8 mouse cellular contexts compared by ENCODE assay signal in genomic region chr9:98954391-98955102, GRCm38 (mm10). TPM values are rescaled to one million over a fixed set of nuclear protein-coding genes. Genes with fewer than 3 reads are reported as not detected.
A peak's percentile ranks its signal among the peaks of the same experiment; 100 is the strongest.
DNase-seq lines count a peak whose midpoint lies in the region; ATAC-seq lines count a peak whose summit lies in the region.
"Had no signal": no experiment of that assay in that cellular context is flagged by ENCODE, and none has a peak within 500 bp of the region (broad histone marks: within the 10 kb centered on the region; RNA-seq: fewer than 3 reads in every experiment).

No protein-coding gene starts in this region.

- H3K4me1 ChIP-seq in forebrain, embryonic 15.5 days: peaks cover 34% of the 10 kb centered on the region
- peaks cover 22% of the 10 kb centered on the region for H3K4me1 ChIP-seq in liver, embryonic 13.5 days (replicated peaks)

- WGBS in forebrain, embryonic 15.5 days: 2% methylated on average over 33 of the region's 33 CpGs
- 3% methylated on average over 33 of the region's 33 CpGs for WGBS in liver, embryonic 13.5 days (ENCODE audit: insufficient replicate concordance)

- H3K4me2 ChIP-seq in forebrain, embryonic 15.5 days (replicated peaks): peak overlapping the region; percentile 67
- peak overlapping the region; percentile 56 for H3K4me2 ChIP-seq in liver, embryonic 13.5 days

- peaks cover 87% of the 10 kb centered on the region for H3K27me3 ChIP-seq in forebrain, embryonic 15.5 days
- peaks cover 98% of the 10 kb centered on the region for H3K27me3 ChIP-seq in liver, embryonic 13.5 days

- peak; percentile 81 for DNase-seq in ovary, adult 18-20 months (ENCODE audit: low spot score)
- DNase-seq in ovary, postnatal 10 days (ENCODE audit: low spot score): no peak
- no peak for DNase-seq in liver, embryonic 13.5 days
- DNase-seq in yolk sac, embryonic 10.5 days (ENCODE audit: low spot score): peak; percentile 31
- DNase-seq in urinary bladder, postnatal 25 days (ENCODE audit: low spot score): no peak
- no peak for DNase-seq in frontal cortex, postnatal 25 days (ENCODE audit: low spot score in 2 of 2)

- peak overlapping the region; percentile 40 for H3K4me3 ChIP-seq in forebrain, embryonic 15.5 days
- peak overlapping the region; percentile 36 for H3K4me3 ChIP-seq in liver, embryonic 13.5 days (replicated peaks)

- no peaks in the 10 kb centered on the region for H3K36me3 ChIP-seq in forebrain, embryonic 15.5 days
- no peaks in the 10 kb centered on the region for H3K36me3 ChIP-seq in liver, embryonic 13.5 days

- H3K27ac ChIP-seq in forebrain, embryonic 15.5 days (replicated peaks): no peak overlapping the region
- no peak overlapping the region for H3K27ac ChIP-seq in liver, embryonic 13.5 days
- H3K27ac ChIP-seq: macrophage had no signal

- H3K9ac ChIP-seq in forebrain, embryonic 15.5 days (replicated peaks): no peak overlapping the region
- no peak overlapping the region for H3K9ac ChIP-seq in liver, embryonic 13.5 days

- no peaks in the 10 kb centered on the region for H3K9me3 ChIP-seq in forebrain, embryonic 15.5 days
- H3K9me3 ChIP-seq in liver, embryonic 13.5 days (replicated peaks): no peaks in the 10 kb centered on the region

- no peak for ATAC-seq in forebrain, embryonic 15.5 days (replicated peaks)
- ATAC-seq in liver, embryonic 13.5 days (ENCODE audit: low read depth): no peak

RNA-seq across cellular contexts. Expression of gene Foxl2, which starts 0.5 kb away (rescaled TPM):
- polyA plus RNA-seq in forebrain, embryonic 15.5 days (2015; fragmentation: Nextera tagmentation; extraction: Ambion mirVana): 0.27 and 0.42 TPM in 2 replicates
- not detected in 2 replicates for polyA plus RNA-seq in liver, embryonic 13.5 days (2015; fragmentation: Nextera tagmentation; extraction: Ambion mirVana)
- polyA plus RNA-seq: macrophage had no signal

RNA-seq across cellular contexts. Expression of gene Faim, which starts 31.6 kb away (rescaled TPM):
- 94.8 and 101 TPM in 2 replicates for polyA plus RNA-seq in forebrain, embryonic 15.5 days (2015; fragmentation: Nextera tagmentation; extraction: Ambion mirVana)
- polyA plus RNA-seq in liver, embryonic 13.5 days (2015; fragmentation: Nextera tagmentation; extraction: Ambion mirVana): 16.4 and 20.5 TPM in 2 replicates

RNA-seq across cellular contexts. Expression of gene 7420426K07Rik, which starts 51.6 kb away (rescaled TPM):
- not detected in 2 replicates for polyA plus RNA-seq in forebrain, embryonic 15.5 days (2015; fragmentation: Nextera tagmentation; extraction: Ambion mirVana)
- not detected in 2 replicates for polyA plus RNA-seq in liver, embryonic 13.5 days (2015; fragmentation: Nextera tagmentation; extraction: Ambion mirVana)
- polyA plus RNA-seq: macrophage had no signal

Comparison
In these comparisons a context has a peak if more than half of its experiments do, and no peak if none do; other contexts are left out.
1. DNase-seq: peak in ovary, adult 18-20 months (single experiment) and yolk sac, embryonic 10.5 days (single experiment); none in ovary, postnatal 10 days (single experiment), liver, embryonic 13.5 days (single experiment), urinary bladder, postnatal 25 days (single experiment) and frontal cortex, postnatal 25 days (0 of 2).